Mouse (Mus musculus) granulocyte monocyte progenitor cell, adult 5-6 weeks (primary cell): ENCODE measurements around the gene Taldo1. TPM values are rescaled to one million over a fixed set of nuclear protein-coding genes. Genes with fewer than 3 reads are reported as not detected.

Experiments
- ATAC-seq: replicated peaks from 2 replicates; pipeline ENCODE4 v1.8.0; 2016; ENCODE audit warnings: mild to moderate bottlenecking, moderate TSS enrichment, inconsistent platforms; ENCODE audit not compliant: poor library complexity, severe bottlenecking
- total RNA-seq, 2 experiments: library from RNA; stranded (forward) in 1 of 2; stranded (reverse) in 1 of 2; fragments of 200-712, 200-1000 nt in 1 of 2; fragments of >200 nt in 1 of 2; fragmentation: Nextera tagmentation in 1 of 2; gene quantifications; 2 replicates each; pipeline ENCODE4 v1.2.3; 2014 to 2017

The Taldo1 gene
- total RNA-seq, 2 experiments from 2014 or later = 344 to 668 TPM

DNA sequence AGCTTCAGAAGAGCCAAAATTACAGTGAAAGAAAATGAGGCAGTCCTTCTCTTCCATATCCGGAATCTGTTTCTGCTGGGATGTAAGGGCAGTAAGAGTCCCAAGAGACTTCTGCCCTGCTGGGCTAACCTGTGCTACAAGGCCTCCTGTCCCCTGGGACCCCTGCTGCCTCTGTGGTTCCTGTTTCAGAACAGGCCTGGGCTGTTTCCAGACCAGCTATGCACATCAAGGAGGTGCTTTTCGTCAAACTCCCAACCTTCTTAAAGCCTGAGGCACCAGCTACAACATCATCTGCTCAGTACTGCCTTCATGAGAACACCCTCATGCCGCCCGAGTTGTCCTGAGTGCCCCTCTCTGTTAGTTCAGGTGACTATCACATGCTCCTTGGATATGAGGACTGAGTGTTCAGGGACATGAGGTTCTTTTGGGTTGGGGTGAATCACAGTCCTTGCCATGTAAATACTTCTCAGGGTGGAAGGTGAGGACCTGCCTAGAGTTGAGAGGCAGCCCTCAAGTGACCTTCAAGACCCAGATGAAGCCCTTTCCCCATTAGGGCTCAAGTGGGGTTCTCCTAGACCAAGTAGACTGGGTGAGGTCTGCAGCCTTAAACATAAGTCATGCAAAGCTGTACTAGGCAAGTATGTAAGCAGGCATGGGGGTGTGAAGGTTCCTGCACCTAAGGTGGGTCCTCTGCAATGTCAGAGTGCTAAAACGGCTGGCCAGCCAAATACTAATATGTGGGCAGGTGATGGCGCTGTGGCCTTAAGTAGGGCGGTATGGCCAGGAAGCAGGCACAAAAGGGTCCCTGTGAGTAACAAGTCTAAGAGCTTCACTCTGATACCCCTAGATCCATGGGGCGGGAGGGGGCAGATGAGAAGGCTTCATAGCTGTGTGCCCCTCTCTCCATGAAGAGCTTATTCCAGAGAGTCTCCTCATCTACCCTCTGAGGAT is 26.0 kb downstream of the Taldo1 start:
- no peak for ATAC-seq

DNA sequence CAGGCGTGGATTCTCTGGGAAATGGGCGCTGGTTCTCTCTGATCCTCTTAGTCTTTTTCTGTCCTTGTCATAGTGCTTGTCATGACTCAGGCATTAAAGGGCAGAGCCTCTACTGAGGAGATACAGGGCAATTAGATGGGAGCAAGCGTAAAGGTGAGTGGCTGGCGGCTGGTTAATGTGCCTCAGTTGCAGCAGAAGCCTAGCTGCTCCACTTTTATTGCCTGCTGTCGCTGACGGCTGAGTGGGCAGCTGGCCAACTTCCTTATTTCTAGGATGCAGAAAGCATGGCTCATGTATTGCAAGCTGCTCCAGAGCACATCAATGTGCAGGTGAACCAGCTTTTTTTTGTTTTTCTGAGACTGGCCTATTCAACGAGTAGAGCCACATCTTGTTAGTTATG is 27.0 kb downstream of the Taldo1 start:
- peak; percentile 33; the same call in 1 of the 2 replicates for ATAC-seq

DNA sequence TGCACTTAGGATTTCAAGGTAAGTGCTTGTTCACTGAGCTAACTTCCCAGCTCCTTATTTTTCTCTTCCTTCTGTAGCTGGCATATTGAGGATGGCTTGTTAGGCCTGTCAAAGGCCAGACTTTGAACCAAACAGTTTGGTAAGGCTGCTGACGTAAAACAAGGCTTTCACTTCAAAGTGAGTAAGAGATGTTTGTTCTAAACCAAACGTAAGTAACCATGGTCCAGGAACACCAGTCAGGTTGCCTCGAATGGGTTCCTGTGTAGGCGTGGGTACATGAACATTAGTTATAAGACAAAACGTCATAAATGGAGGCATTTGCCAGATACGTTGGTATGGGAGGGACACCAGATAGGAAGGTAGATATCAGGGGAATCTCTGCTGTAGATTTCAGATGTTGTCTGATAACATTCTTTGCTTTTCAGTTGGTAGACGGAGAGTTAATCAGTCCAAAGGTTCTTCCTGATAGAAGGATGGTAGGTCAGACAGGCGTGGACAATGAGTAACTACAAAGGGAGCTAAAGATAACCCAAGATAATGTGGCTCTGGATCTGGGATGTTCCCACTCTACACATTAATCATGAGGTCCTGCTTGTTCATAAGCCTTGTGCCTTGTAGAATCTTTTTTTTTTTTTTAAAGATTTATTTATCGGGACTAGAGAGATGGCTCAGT is 28.2 kb downstream of the Taldo1 start:
- ATAC-seq = no peak

DNA sequence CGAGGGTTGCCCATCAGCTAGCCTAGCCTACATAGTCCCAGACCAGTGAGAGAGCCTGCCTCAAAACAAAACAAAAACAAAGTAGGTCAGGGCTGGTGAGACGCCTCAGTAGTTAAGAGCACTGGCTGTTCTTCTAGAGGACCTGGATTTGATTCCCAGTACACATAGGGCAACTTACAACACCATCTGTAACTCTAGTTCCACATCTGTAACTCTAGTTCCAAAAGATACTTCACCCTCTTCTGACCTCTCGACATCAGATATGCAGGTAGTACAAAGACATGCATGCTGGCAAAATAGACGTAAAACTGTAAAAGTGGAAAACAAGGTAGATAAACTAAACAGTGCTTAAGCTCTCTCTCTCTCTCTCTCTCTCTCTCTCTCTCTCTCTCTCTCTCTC is 31.8 kb downstream of the Taldo1 start:
- no peak for ATAC-seq

DNA sequence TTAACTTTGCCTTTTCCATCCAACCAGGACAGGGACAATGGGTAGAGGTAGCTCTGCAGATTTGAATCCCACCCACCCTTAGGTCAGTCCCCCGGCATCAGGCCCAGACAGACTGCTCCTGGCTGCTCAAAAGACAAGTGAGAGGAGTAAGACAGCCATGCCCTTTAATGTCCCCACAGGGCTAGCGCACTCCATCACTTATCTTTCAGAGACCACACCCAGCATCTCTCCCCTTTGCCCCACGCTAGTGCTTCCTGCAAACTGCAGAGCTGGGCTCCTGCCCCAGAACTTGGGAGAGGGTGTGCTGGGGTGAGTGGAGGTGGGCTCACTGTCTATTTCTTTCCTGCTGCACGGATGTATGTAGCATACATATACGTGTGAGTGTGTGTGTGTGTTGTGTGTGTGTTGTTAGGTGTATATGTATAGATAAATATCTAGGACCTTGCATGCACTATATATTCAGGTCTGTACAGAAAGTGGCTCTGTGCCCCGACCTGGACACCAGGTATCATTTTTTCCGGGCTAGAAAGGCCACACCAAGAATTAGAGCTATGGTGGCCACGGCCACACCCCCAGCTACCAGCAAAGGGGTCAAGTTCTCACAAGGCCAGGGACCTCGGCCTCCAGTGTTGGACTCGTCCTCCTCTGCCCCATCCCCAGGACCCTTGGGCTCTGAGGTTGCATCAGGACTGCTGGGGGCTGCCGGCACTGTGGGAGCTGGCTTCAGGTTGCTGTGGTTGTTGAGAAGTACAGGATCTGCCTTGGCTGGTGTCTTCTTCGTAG is 35.1 kb downstream of the Taldo1 start:
- no peak for ATAC-seq

DNA sequence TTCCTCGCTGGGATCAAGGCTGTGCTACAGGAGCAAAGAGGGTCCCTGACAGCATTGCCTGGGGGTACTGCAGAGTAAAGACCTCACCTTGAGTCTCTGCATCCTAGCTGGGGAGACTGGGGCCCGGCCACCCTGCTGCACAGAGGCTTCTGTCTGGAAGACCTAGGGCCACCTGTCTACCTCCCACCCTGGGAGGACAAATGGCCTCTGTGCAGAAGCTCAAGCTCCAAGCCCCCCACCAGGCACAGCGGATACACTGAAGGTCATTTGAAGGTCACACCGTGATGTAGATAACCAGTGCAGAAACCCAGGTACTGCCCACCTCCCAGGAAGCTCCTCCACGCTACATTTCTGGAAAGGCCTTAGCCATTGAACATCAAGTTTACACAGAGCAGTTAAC is 36.7 kb downstream of the Taldo1 start:
- no peak for ATAC-seq

DNA sequence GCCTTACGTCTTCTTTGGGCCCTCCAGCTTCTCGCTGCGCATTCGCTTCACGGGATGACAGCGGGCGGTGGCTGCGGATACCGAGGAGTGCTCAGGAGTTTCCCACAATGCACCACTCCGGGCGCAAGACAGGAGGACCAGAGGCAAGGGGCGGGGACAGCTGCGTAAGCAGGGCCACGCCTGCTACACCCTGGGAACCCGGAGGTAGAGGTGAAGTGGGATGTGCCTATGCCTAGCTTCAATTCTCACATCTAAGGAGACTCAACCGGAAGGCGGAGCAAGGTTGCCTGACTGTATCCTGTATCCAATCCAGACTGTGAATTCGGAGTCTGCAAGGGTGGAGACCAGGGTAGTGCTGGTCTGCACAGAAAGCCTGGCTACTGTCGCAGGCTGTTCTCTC is 37.3 kb downstream of the Taldo1 start, which contains the start of gene Cend1:
Gene Cend1 (minus strand): TSS at position 182 of the 400 bp plus-strand sequence.
- no peak for ATAC-seq

DNA sequence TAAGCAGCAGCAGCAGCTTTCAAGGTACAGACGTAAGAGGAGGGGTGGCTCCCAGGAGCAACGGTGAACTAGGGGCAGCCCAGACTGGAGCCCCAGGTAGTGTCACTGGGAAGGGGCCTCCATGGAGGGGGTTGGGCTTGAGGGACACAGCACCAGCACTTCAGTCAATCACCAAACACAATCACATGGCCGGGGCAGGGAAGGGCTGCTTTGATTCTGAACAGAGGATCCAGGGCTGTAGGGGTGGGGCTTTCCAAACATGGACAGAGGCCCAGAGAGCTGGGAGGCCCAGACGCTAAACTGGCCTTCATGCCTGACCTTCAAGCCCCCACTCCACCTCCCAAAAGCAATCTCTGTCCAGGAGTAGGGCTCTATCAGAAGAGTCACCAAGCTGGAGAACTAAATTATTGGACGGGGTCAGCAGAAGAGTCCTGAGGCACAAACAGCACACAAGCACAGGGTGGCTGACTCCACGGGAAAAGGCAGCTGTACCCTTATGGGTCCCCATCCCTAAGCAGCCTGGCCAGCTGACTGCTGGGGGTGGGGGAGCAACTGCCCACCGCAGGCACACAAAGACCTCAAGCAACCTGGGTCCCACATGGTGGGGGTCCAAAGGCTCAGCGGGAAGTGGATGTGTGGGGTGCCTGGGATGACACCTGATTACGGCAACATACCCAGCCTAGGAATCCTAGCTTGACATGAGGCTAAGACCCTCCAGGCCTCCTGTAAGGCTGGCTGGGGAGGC is 38.0 kb downstream of the Taldo1 start:
- ATAC-seq = no peak

DNA sequence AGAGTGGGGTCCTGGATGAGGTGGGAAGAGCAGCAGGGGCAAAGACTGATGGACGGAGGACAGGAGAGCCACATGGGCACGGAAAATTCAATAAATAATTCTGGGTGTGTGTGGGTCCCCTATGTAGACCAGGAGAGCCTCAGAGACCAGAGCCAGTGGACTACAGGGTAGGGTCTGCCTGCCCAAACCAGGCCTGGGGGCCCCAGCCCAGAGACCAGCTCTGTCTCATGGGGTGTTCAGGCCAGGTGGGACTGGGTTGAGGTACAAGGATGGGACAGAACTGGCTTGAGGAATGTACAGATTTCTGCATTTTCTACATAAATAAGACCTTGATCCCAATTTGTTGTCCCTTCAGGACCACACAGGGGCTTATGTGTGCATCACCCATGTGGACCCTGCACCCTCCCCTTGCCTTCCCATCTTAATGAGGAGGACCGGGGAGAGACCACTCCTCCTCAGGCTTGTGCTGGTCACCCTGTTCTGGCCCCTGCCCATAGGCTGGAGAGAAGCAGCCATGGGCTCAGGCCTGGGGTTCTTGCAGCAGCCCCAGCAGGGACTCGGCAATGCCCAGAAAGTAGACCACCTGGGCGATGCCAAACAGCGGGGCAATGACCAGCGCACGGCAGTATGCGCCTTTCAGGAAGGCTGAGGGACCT is 38.7 kb downstream of the Taldo1 start:
- ATAC-seq = no peak

DNA sequence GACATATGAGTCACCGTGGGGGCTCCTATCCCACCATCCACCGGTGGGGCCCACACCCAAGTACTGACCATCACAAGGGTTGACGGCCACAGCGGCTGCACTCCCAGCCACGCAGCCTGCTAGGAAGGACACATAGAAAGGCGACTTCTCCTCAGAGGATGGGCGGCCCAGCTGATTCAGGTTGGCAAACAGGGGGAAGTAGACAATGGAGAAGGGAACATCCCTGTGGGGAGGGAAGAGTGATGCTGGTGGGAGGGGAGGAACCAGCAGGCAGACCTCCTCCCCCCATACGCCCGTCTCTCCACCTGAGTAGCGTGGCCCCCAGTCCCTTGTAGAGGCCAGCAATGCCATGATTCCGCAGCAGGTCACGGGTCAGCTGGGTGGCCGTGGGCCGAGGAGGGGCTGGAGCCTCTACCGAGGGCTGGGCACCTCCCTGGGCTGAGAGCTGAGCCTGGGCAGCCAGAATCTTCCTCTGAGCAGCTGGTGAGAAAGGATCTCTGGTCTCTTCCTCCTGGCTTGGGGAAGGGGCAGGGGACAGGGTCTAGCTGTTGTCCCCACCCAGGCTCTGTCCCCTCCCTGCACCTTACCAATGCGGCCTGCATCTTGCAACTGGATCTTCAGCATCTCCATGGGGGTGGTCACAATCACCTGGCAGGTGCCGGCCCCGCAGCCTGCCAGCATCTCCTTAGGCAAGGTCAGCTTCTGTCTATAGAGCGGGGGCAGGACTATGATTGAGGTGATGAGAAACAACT is 39.6 kb downstream of the Taldo1 start:
- no peak for ATAC-seq

DNA sequence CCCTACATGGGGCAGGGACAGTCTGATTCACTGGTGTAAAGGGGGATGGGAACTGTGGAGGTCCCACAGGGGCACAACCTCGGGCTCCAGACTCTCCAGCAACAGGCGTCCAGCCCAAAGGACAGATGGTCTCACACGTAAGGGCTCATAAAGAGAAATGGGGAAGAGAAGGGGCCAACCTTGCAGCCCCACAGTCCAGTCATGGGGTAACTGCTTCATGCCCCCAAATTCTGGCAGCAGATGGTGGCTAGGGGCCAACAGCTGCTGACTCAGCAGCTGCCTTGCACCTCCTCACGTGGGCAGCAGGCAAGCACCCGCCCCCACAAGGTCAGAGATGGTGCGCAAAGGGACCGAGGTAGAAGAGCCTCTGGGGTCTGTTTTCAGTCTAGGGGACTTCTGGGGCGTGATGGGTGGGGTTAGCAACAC is 40.2 kb downstream of the Taldo1 start:
- ATAC-seq = no peak

DNA sequence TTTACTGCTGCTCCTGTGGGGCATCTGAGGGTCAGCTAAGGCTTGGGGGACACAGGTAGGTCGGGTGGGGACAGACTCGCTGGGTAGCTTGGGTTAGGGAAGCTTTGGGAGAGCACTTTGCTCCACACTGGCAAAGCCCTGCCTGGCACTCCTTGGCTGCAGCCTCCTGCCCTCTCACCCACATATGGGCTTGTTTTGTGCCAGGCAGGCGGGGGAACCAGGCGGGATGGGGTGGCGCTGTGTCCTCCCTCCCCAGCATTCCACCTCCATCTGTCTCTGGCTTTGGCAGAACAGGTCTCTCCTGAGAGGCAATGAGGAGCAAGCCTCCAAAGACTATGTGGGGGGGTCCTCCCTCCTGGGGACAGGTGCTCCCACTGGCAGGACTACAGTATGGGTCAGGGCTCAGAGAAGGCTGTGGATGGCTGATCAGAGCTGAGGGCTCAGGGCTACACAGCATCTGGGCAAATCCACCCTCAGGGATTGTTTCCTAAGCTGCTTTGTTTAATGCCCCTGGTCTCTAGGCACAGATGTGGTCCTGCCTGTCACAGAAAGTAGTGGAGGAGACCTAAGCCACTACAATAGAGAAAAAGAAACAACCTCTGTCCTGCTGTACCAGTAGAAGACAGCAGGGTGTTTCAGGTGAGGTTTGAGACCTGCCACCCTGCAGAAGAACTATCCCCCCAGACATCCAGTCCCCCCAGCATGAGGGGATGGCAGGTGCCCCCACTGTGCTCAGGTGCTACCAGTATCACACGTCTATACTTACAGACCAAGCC is 40.9 kb downstream of the Taldo1 start:
- no peak for ATAC-seq

DNA sequence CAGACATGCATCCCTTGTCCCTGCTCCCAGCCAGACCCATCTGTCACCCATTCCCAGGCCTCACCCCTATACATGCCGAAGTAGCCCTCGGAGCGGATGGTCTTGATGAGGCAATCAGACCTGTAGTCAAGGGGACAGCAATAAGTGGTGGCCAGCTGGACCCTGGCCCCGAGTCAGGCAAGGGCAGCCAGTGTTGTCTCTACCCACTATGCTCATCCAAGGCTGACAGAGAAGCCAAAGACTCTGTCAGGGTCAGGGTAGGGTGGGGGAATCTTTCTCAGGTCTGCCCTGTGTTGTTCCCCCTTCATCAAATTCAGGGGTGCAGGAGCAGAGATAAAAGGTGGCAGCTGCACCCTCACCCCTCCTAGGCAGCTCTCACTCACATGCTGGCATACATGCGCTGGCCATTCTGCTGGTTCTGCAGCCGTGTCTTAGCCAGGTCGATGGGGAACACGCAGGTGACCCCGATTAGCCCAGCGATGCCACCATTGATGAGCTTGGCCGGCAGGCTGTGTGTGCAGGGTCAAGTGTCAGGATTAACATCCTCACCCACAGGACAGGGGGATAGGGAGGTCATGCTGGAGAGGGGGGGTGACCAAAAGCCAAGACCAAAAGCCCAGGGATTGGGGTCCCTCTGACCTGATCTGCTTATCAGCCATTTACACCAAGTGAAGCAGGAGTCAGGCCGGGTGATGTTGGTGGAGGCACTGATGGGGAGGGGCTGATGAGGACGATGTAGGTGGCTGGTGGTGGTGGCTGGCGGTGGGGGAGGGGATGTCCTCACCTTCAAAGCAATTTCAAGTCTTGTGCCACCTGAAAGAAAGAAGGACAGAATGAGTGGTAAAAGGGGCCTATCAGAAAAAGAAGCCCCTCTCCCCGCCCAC is 41.8 kb downstream of the Taldo1 start:
- ATAC-seq = no peak

DNA sequence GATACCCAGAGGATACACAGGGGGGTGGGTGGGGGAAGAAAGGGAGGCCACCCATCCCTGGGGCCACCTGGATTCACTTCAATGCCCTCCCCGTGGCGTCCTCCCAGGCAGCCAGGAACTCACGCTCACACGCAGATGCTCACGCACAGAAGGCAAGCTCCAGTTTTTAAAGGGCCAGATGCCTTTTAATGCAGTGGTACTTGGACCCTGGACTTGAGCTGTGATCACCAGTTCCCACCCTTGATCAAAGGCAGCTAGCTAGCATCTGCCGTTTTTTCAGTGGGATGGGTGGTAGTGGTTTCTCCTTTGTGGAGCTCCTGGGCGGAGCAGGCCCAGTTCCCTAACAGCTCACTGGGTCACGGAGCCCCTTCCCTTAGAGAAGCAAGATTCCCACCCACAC is 42.5 kb downstream of the Taldo1 start:
- no peak; the same call in 1 of the 2 replicates for ATAC-seq

DNA sequence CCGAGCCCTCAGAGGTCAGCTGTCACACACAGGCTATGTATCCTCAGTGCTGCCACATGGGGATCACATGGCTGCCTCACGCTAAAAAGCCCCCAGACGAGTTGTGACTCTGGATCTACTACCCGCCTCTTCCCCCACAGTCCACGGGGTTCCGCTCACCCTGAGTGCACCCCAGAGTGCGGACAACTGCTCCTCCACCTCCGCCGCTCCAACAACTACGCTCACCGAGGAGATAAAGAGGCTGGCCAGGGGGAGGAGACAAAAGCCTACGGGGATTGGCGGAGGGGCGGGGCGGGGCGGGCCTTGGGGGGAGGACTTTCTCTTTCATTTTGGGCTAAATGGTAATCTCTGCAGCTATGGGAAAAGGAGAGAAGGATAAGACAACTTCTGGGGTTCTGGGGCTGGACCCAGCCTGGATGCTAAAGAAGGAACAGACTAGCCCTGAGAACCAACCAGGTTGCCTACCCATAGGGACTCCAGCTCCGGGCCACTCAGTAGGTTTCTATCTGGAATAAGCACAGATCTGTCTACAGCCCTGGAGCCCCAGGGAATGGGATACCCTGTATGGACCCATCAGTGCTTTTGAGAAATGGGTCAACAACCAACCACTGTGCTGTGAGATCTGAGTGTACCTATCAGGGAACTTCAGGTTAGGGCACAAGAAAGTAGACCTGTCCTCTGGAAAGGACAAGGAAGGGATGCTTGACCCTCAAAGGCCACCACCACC is 43.3 kb downstream of the Taldo1 start:
- peak; percentile 71 for ATAC-seq

DNA sequence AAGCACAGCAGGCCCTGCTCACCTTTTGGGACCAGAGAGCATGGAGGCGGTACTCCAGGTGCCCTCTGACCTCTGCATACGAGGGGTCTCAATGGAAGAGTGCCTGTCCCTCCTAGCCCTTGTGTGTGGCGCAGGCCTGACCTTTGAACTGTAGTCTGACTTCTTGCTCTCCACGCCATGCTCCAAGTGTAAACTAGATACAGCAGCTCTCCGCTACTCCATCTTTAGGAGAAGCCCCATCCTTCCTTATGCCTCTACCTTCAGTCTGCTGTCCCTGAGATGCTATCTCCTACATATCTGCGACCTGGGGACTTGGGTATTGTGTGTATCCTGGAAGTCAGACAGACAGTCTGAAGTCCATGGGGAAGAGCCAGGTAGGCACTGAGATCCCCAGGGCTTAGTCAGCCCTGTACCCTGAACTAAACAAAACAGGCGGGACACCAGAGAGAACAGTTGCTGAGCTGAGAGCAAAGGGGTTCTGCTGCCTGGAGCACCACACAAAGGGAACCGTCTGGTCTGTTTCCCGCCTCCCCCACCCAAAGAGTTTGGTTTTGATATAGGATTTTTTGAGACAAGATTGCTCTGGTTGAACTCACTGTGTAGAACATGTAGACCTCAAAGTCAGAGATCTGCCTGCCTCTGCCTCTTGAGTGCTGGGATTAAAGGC is 44.0 kb downstream of the Taldo1 start:
- ATAC-seq = no peak
